Comparison of ENCODE assay signal across 21 mouse cellular contexts in the genomic region with DNA sequence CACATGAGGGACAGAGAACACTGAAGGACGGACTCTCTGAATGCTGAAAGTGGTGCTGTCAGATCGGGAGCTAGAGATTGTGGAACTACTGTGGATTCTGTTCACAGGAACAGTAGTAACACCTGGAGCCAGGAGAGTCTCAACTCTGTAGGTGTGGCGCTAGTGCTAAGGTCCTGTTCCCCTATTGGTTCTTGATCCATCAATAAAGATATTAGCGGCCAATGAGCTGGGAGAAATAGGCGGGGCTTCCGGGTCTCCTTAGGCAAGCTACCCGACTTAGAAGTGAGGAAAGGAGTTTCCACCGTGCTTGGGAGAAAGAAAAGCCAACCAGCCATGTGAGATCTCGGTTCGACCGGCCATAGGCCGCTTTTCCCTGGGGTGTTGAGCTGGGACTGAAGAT. TPM values are rescaled to one million over a fixed set of nuclear protein-coding genes. Genes with fewer than 3 reads are reported as not detected.
DNase-seq lines count a peak whose midpoint lies in the region; ATAC-seq and TF ChIP-seq lines count a peak whose summit lies in the region.
"Had no signal": no experiment of that assay in that cellular context is flagged by ENCODE, and none has a peak within 500 bp of the region (broad histone marks: within the 10 kb centered on the region; RNA-seq: fewer than 3 reads in every experiment).

No protein-coding gene starts in this region.

- H3K9ac ChIP-seq in heart, embryonic 12.5 days, result no peak overlapping the region
- H3K9ac ChIP-seq in limb, embryonic 14.5 days (ENCODE audit: low read depth, low read length, severe bottlenecking), result no peak overlapping the region
- H3K9ac ChIP-seq: embryonic facial prominence, embryonic 12.5 days had no signal

- H3K27ac ChIP-seq in heart, embryonic 10.5 days, result peak overlapping the region; percentile 36
- H3K27ac ChIP-seq in heart, embryonic 12.5 days (ENCODE audit: poor library complexity, severe bottlenecking), result no peak overlapping the region
- H3K27ac ChIP-seq in testis, adult 2 months (ENCODE audit: control insufficient read depth, insufficient read depth, low read depth, low read length), result no peak overlapping the region
- no peak overlapping the region for H3K27ac ChIP-seq in limb, embryonic 14.5 days (replicated peaks; ENCODE audit: low read depth, low read length)
- no peak overlapping the region for H3K27ac ChIP-seq in gastrocnemius, adult 2 months
- H3K27ac ChIP-seq: embryonic facial prominence, embryonic 12.5 days; kidney, postnatal 0 days had no signal

- ATAC-seq in heart, embryonic 12.5 days (ENCODE audit: insufficient number of reproducible peaks, low FRiP score), result no peak
- ATAC-seq in limb, embryonic 14.5 days (ENCODE audit: low FRiP score, low read depth), result no peak

- H3K36me3 ChIP-seq in heart, embryonic 10.5 days, result 0 out of 2 replicates have a peak, but pooled peaks cover 3% of the 10 kb centered on the region
- no peaks in the 10 kb centered on the region for H3K36me3 ChIP-seq in heart, embryonic 12.5 days
- peaks cover 2% of the 10 kb centered on the region; the same call in 1 of the 2 replicates for H3K36me3 ChIP-seq in testis, adult 2 months (ENCODE audit: control insufficient read depth, insufficient read depth, low read length)
- no peaks in the 10 kb centered on the region for H3K36me3 ChIP-seq in limb, embryonic 14.5 days (ENCODE audit: control insufficient read depth, insufficient read depth, low read length)
- H3K36me3 ChIP-seq: embryonic facial prominence, embryonic 12.5 days had no signal

- peaks cover 8% of the 10 kb centered on the region; the same call in 1 of the 2 replicates for H3K4me1 ChIP-seq in heart, embryonic 10.5 days
- H3K4me1 ChIP-seq in heart, embryonic 12.5 days (replicated peaks), result no peaks in the 10 kb centered on the region
- 0 out of 2 replicates have a peak, but pooled peaks cover 4% of the 10 kb centered on the region for H3K4me1 ChIP-seq in testis, adult 2 months (ENCODE audit: control insufficient read depth, insufficient read depth, low read length)
- H3K4me1 ChIP-seq in limb, embryonic 14.5 days (ENCODE audit: control insufficient read depth, insufficient read depth, low read length), result no peaks in the 10 kb centered on the region
- H3K4me1 ChIP-seq: embryonic facial prominence, embryonic 12.5 days had no signal

- H3K4me2 ChIP-seq in heart, embryonic 12.5 days, result no peak overlapping the region
- no peak overlapping the region for H3K4me2 ChIP-seq in limb, embryonic 14.5 days (replicated peaks; ENCODE audit: low read depth, low read length, severe bottlenecking)
- H3K4me2 ChIP-seq: embryonic facial prominence, embryonic 12.5 days had no signal

- H3K9me3 ChIP-seq in heart, embryonic 10.5 days, result peaks cover 5% of the 10 kb centered on the region; the same call in 1 of the 2 replicates
- H3K9me3 ChIP-seq in heart, embryonic 12.5 days (replicated peaks), result peaks cover 23% of the 10 kb centered on the region
- H3K9me3 ChIP-seq in limb, embryonic 14.5 days (ENCODE audit: control insufficient read depth, low read length), result no peaks in the 10 kb centered on the region
- H3K9me3 ChIP-seq: embryonic facial prominence, embryonic 12.5 days had no signal

- H3K27me3 ChIP-seq in heart, embryonic 10.5 days (ENCODE audit: insufficient read depth, poor library complexity, severe bottlenecking), result peaks cover 15% of the 10 kb centered on the region
- H3K27me3 ChIP-seq in heart, embryonic 12.5 days (replicated peaks), result peaks cover 13% of the 10 kb centered on the region; the same call in 1 of the 2 replicates
- no peaks in the 10 kb centered on the region for H3K27me3 ChIP-seq in testis, adult 2 months (ENCODE audit: control insufficient read depth, insufficient read depth, low read length)
- H3K27me3 ChIP-seq in limb, embryonic 14.5 days (ENCODE audit: control insufficient read depth, insufficient read depth, low read length), result no peaks in the 10 kb centered on the region
- H3K27me3 ChIP-seq: embryonic facial prominence, embryonic 12.5 days had no signal

- WGBS in heart, embryonic 10.5 days, result 15% methylated on average over 12 of the region's 12 CpGs
- WGBS in heart, embryonic 12.5 days, result 22% methylated on average over 12 of the region's 12 CpGs
- WGBS in limb, embryonic 14.5 days, result 28% methylated on average over 12 of the region's 12 CpGs

- intact Hi-C loops in gastrocnemius, adult 2 months (cut with DNase I), result no loop called here

- no peak for TF ChIP-seq CTCF in testis, adult 2 months (IDR thresholded peaks at IDR 0.05; ENCODE audit: control insufficient read depth, insufficient read depth, insufficient replicate concordance, low read depth, low read length)
- no peak for TF ChIP-seq CTCF in gastrocnemius, adult 2 months (IDR thresholded peaks at IDR 0.05)

- H3K4me3 ChIP-seq in heart, embryonic 10.5 days, result peak overlapping the region; percentile 33; the same call in 1 of the 2 replicates
- no peak overlapping the region for H3K4me3 ChIP-seq in heart, embryonic 12.5 days
- H3K4me3 ChIP-seq in testis, adult 2 months (ENCODE audit: control insufficient read depth, low read depth, low read length), result peak overlapping the region; percentile 39
- H3K4me3 ChIP-seq in limb, embryonic 14.5 days (replicated peaks; ENCODE audit: low read length), result no peak overlapping the region
- no peak overlapping the region for H3K4me3 ChIP-seq in gastrocnemius, adult 2 months
- H3K4me3 ChIP-seq: embryonic facial prominence, embryonic 12.5 days had no signal

- no peak for TF ChIP-seq POLR2A in testis, adult 2 months (IDR thresholded peaks at IDR 0.05; ENCODE audit: control insufficient read depth, low read depth, low read length)
- TF ChIP-seq POLR2A in limb, embryonic 14.5 days (IDR thresholded peaks at IDR 0.05; ENCODE audit: borderline replicate concordance, extremely low read depth, insufficient read depth, insufficient read length), result no peak

- no peak for DNase-seq in heart, embryonic 10.5 days (ENCODE audit: low spot score)
- no peak for DNase-seq in testis, postnatal 10 days (ENCODE audit: low spot score)
- peak; percentile 13 for DNase-seq in limb, embryonic 14.5 days (ENCODE audit: low spot score)
- no peak for DNase-seq in kidney, adult 8-10 months
- no peak for DNase-seq in gastrocnemius, adult 2 months
- no peak for DNase-seq in cerebellum, adult 11 months
- DNase-seq: adrenal gland, postnatal 36 days; cerebellum, postnatal 25 days; thymus, postnatal 25 days had no signal

RNA-seq across cellular contexts. Expression of a gene that starts 4.5 kb away (rescaled TPM):
- not detected in 2 replicates for polyA plus RNA-seq in heart, embryonic 10.5 days (2016; fragmentation: Nextera tagmentation; extraction: Ambion mirVana)
- not detected in 2 replicates for polyA plus RNA-seq in heart, embryonic 12.5 days (2016; fragmentation: Nextera tagmentation; extraction: Ambion mirVana)
- polyA plus RNA-seq in testis, adult 2 months (2012; rRNA removed), result not detected in 2 replicates
- polyA plus RNA-seq in limb, embryonic 14.5 days (2012; rRNA removed), result not detected in 2 replicates
- polyA plus RNA-seq in limb, embryonic 14.5 days (2014; fragmentation: Nextera tagmentation; extraction: Ambion mirVana), result not detected in 2 replicates
- total RNA-seq in gastrocnemius, adult 2 months (2021), result not detected
- total RNA-seq: adrenal gland, postnatal 36 days; gastrocnemius, adult 18-20 months; heart, adult 8-10 months; heart, postnatal 25 days; layer of hippocampus, postnatal 10 days; left cerebral cortex, postnatal 25 days; megakaryocyte, adult 5-6 weeks; neutrophil, adult 5-6 weeks had no signal
- polyA plus RNA-seq: embryonic facial prominence, embryonic 12.5 days; forebrain, embryonic 11.5 days; kidney, postnatal 0 days had no signal

RNA-seq across cellular contexts. Expression of a gene that starts 25.2 kb away (rescaled TPM):
- polyA plus RNA-seq in heart, embryonic 10.5 days (2016; fragmentation: Nextera tagmentation; extraction: Ambion mirVana), result 1.2 and 1.3 TPM in 2 replicates
- polyA plus RNA-seq in heart, embryonic 12.5 days (2016; fragmentation: Nextera tagmentation; extraction: Ambion mirVana), result 1.2 and 1.7 TPM in 2 replicates
- polyA plus RNA-seq in testis, adult 2 months (2012; rRNA removed), result 732 and 736 TPM in 2 replicates
- 2.2 and 3.5 TPM in 2 replicates for polyA plus RNA-seq in limb, embryonic 14.5 days (2012; rRNA removed)
- 1.5 and 2.6 TPM in 2 replicates for polyA plus RNA-seq in limb, embryonic 14.5 days (2014; fragmentation: Nextera tagmentation; extraction: Ambion mirVana)
- total RNA-seq in gastrocnemius, adult 2 months (2021), result not detected
- total RNA-seq: gastrocnemius, adult 18-20 months; neutrophil, adult 5-6 weeks had no signal

RNA-seq across cellular contexts. Expression of a gene that starts 56.9 kb away (rescaled TPM):
- not detected in 2 replicates for polyA plus RNA-seq in heart, embryonic 10.5 days (2016; fragmentation: Nextera tagmentation; extraction: Ambion mirVana)
- not detected in 2 replicates for polyA plus RNA-seq in heart, embryonic 12.5 days (2016; fragmentation: Nextera tagmentation; extraction: Ambion mirVana)
- polyA plus RNA-seq in testis, adult 2 months (2012; rRNA removed), result 0.10 TPM in 1 of 2 replicates, not detected in the other
- 0.14 and 0.26 TPM in 2 replicates for polyA plus RNA-seq in limb, embryonic 14.5 days (2012; rRNA removed)
- 0.14 TPM in 1 of 2 replicates, not detected in the other for polyA plus RNA-seq in limb, embryonic 14.5 days (2014; fragmentation: Nextera tagmentation; extraction: Ambion mirVana)
- not detected for total RNA-seq in gastrocnemius, adult 2 months (2021)
- total RNA-seq: gastrocnemius, adult 18-20 months; heart, postnatal 25 days; layer of hippocampus, postnatal 10 days; left cerebral cortex, postnatal 25 days; neutrophil, adult 5-6 weeks had no signal
- polyA plus RNA-seq: forebrain, embryonic 11.5 days; kidney, postnatal 0 days had no signal

RNA-seq across cellular contexts. Expression of a gene that starts 57.1 kb away (rescaled TPM):
- 0.85 and 2.0 TPM in 2 replicates for polyA plus RNA-seq in heart, embryonic 10.5 days (2016; fragmentation: Nextera tagmentation; extraction: Ambion mirVana)
- 2.1 and 2.2 TPM in 2 replicates for polyA plus RNA-seq in heart, embryonic 12.5 days (2016; fragmentation: Nextera tagmentation; extraction: Ambion mirVana)
- polyA plus RNA-seq in testis, adult 2 months (2012; rRNA removed), result 0.96 and 1.3 TPM in 2 replicates
- polyA plus RNA-seq in limb, embryonic 14.5 days (2012; rRNA removed), result 3.8 and 4.5 TPM in 2 replicates
- polyA plus RNA-seq in limb, embryonic 14.5 days (2014; fragmentation: Nextera tagmentation; extraction: Ambion mirVana), result 0.48 and 0.52 TPM in 2 replicates
- total RNA-seq in gastrocnemius, adult 2 months (2021), result 10 to 100 TPM; 41.7 to 51.3 TPM

Comparison
In these comparisons a context has a peak if more than half of its experiments do, and no peak if none do; other contexts are left out.
1. H3K4me3 ChIP-seq: peak in heart, embryonic 10.5 days (single experiment) and testis, adult 2 months (single experiment); none in heart, embryonic 12.5 days (single experiment), limb, embryonic 14.5 days (single experiment) and gastrocnemius, adult 2 months (single experiment).
2. RNA of a gene that starts 25.2 kb away (polyA plus RNA-seq): 732 to 736 TPM in testis, adult 2 months; 1.5 to 3.5 TPM in limb, embryonic 14.5 days, 1.2 to 1.7 TPM in heart, embryonic 12.5 days and 1.2 to 1.3 TPM in heart, embryonic 10.5 days; every median in the first group is over 100 times any median in the second.